Mouse (Mus musculus) E14TG2a.4 (cell line): ENCODE data around the gene Slc30a3.

ENCODE experiments used
- CTCF ChIP-seq: conservative IDR thresholded peaks from 2 replicates; pipeline ENCODE4 v1.5.1; 2014; ENCODE audit warnings: low read length
- NANOG ChIP-seq: IDR thresholded peaks from 2 replicates; pipeline ENCODE4 v1.6.1; 2014; ENCODE audit warnings: borderline replicate concordance, low read length, mixed read lengths
- POU5F1 ChIP-seq: IDR thresholded peaks from 2 replicates; pipeline ENCODE4 v1.6.1; 2014; ENCODE audit warnings: low read length, borderline replicate concordance

DNA sequence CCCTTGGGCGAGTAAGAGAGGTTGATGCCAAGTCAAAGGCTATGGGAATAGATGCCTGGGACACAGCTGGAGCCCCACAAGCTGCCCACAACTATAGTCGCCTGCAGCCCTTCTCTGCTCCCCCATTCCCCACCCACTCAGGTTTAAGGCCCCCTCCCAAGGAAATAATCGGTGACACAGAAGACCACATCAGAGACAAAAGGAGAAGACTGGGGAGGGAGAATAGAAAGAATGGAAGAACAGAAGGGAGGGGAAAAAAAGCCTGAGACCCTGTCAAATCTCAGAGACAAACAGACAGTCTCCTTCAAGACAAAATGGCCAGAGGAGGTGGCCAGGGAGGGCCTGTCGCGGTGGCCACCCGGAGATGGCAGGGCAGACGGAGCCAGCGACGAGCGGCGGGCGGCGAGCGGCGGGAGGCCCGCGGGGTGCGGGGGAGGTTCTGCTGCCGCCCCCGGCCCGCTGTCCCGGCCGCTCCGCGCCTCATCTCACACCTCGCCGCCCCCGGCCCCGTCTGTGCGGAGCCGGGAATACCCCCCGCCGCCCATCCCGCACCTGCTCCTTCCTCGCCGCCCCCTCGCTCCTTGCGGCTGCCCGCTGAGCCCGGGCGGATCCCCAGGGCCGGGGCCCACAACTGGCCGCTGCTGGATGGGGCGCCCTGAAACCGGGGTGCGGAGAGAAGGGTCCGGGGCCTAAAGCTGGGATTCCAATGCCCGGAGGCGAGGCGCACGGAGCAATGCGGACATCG lies 15.6 kb downstream of the Slc30a3 start:
- TF ChIP-seq CTCF (no peak), POU5F1 (no peak), NANOG (no peak)
